Mouse (Mus musculus) hindlimb bud, embryonic 11.5 days (tissue): ENCODE measurements at regions not wholly inside any gene's neighbourhood (a gene's known extent, or its start where the extent isn't known, plus 50 kb on each side); places are given as distances from the start of the nearest gene placed in this dataset.

ENCODE experiments used
- DNase-seq: peaks from one replicate; pipeline ENCODE4 v3.0.0-alpha.2; 2012; ENCODE audit warnings: low read depth, low spot score; ENCODE audit errors: extremely low spot score

GRCm38 (mm10) chr6:84441721-84442480 lies 151.8 kb downstream of the Cyp26b1 start:
- DNase-seq: no peak

DNA sequence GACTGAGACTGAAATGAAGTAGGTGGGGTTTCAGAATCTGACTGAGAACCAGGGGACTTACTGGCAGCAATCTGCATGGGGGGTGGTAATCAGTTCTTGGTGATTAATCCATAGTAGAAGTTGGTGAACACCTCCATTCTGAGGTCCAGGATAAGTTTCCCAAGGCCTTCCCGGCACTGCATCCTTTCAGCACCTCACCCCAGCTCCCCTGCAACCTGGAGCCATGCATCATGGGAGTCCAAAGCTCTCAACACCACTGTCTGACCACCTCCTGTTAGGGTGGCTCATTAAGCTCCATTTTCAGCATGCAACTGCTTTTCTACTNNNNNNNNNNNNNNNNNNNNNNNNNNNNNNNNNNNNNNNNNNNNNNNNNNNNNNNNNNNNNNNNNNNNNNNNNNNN lies 157.0 kb downstream of the Cyp26b1 start:
- no peak for DNase-seq

DNA sequence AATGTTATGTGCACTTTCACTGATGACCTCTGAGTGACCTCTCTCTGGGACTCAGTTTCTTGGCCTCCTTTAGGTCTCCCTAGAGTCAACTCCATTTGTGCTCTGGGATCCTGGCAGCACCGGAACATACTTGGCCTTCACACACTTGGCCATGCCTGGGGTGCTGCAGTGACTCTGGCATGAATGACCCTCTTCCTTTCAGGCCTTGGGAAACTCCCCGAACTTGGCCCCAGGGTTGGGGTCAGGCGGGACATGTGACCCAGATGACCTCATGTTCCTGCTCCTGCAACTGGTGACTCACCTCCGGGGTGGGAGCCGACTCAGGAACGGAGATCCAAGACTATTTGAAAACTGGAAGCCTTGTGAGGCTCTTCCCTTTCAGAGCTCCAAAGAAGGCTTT lies 159.2 kb downstream of the Cyp26b1 start:
- DNase-seq: no peak

DNA sequence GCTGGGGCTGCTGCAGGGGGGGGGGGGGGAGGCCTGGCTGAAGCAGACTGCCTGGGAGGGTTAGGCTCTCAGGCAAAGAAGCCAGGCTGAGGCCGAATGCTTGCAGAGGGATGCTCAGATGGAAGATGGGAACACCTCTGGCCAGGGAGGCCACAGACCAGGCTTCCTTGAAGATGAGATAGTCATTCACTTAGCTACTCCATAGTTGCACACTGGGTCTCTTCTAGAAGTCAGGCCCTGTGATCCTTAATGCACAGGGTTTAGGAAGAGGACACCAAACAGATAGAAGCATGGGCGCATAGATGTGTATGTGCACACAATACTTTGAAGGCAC lies 162.1 kb downstream of the Cyp26b1 start:
- DNase-seq: no peak

GRCm38 (mm10) chr6:84430925-84431621 lies 162.6 kb downstream of the Cyp26b1 start:
- DNase-seq: no peak

DNA sequence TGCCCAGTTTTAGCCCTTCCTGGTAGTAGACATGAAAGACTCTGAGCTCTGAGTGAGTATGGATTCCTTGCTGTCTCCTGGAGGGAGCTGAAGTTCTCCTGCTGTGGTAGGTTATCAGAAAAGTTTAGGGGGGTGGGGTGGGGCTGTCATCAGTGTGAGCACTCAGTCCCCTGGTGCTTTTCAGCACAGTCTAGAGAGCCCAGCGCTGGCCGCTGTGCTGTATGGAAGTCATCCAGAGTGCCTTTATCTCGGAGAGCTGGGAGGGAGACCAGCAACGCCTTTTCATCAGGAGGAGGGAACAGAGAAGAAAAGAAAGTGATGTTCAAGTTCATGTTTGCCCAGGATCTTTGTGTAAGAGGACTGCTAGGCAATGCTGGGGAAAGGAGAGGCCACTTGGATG lies 163.6 kb downstream of the Cyp26b1 start:
- DNase-seq: no peak

GRCm38 (mm10) chr6:84429247-84429646 lies 164.5 kb downstream of the Cyp26b1 start:
- no peak for DNase-seq

DNA sequence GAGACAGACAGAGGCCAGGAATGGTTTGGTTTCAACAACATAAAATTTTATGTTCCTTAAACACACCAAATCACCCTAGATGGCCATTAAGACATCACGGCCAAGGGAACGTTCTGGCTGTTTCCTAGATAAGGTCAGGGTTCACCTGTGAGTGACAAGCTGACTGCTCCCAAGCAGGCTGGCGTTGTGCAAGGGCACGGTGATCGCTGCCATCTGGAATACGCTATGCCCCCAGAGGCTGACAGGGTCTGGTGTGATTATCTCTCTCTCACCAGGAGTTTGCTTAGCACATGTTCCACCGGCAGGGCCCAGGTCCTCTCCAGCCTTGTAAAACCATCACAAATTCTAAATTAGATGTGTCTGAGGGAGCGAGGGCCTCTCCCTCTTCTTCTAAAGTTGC lies 167.0 kb downstream of the Cyp26b1 start:
- DNase-seq: no peak

DNA sequence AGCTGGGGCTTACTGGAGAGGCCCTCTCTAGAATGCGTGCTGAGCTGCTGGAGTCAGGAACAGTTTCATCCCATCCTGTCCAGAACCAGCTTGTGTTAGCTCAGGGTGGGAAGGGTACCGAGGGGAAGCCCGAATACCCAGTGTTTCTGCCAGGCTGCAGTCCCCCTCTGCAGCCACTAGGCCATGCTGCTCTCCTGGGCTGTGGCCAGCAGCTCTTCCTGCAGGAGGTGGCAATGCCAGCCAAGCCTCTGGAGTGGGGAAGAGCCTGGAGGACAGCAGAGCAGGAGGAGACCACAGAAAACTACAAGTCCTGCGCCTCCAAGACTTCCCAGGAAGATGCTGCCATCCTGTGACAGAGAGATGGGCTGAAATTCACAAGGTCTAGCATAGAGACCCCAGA lies 167.9 kb downstream of the Cyp26b1 start:
- no peak for DNase-seq

DNA sequence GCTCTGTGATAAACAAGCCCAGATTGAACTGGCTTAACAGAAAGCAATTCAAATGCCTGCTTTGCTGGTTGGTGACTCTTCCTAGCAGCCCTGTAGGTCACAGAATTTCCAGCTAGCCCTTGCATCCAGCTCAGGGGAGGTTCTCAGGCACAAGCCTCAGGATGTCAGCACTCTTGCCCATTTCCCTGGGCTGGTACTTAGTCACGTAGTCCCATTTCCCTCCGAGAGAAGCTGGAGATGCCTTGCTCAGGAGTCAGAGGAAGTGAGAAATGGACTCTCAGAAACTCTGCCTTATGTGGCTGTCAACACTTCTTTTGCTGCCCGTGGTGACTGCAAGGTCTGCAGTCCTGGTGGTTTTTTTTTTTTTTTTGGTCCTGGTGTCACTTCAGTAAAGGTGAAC lies 170.8 kb downstream of the Cyp26b1 start:
- no peak for DNase-seq

DNA sequence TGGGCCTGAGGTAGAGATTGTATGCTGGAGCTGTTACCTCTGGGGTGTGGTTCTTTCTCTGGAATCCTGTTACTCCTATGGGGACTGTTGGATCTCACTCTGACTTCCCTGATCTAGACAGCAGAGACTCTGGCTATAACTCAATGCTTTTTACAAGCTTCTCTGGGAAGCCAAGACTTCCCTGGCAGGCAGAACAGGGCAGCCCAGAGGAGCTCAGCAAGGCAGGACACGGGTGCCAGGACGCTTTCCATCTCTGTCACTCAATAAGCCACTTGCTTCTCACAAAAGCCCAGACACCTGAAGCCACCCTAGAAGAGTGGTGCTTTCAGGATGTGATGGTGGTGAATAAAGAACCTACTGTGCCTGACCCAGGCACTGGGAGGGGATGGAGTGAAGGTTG lies 174.0 kb downstream of the Cyp26b1 start:
- no peak for DNase-seq

GRCm38 (mm10) chr6:84419281-84419680 lies 174.4 kb downstream of the Cyp26b1 start:
- DNase-seq: no peak

GRCm38 (mm10) chr6:84416992-84417636 lies 176.6 kb downstream of the Cyp26b1 start:
- no peak for DNase-seq

- no peak for DNase-seq
Observed at GRCm38 (mm10) chr6:84414400-84414799, 179.3 kb downstream of the Cyp26b1 start.

- peak; percentile 84 for DNase-seq
Observed at GRCm38 (mm10) chr6:84409863-84410513, 183.7 kb downstream of the Cyp26b1 start.

DNA sequence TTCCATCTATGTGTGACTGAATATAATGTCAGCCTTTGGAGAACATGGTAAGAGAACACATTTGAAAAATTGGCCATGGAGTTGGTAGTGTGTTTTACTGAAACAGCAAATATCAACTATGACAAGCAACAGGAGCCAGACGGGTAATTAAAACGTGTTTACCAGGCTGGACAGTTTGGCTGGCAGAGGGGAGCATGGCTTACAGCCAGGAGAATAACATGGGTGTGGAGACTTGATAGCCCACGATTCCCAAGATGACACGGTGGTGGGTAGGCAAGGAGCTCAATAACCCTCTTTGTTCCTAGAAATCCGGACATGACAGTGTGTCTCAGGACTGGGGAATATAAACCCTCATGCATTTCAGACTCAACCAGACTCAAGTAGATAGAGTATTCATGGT lies 185.2 kb downstream of the Cyp26b1 start:
- DNase-seq: no peak

DNA sequence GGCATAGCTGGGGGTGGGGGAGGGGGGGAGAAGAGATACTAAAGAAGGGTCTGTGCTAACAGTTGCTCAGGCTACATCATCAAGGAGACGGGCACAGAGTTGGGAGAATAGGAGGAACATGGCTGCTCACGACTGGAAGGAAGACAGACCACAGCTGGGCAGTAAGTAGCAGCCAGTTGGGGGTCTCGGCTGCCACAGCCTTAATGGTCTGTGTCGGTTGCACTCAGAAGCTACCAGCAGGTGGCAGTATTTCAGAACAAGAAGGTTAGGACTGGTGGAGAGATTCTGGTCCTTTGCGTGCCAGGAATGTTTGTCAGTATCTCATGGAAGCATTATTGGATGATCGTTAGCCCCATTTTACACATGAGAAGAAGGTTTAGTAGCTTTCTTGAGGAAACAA lies 185.9 kb downstream of the Cyp26b1 start:
- DNase-seq: peak; percentile 85

DNA sequence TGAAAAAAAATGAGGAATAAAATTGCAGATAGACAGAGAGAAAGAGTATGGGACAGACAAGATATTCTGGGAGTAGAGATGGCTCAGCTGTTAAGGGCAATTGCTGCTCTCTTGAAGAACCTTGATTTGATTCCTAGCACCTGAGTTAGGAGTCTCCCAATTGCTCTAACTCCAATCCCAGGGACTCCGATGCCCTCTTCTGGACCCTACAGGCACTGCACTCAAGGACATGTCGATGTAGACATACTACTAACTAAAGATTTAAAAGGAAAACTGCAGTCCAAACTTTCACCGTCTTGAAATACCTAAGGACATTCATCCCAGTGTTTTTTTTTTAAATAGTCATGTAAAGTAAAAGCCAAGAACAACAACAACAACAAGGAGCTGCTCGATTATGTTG lies 189.0 kb downstream of the Cyp26b1 start:
- DNase-seq: no peak

GRCm38 (mm10) chr6:84402431-84402830 lies 191.3 kb downstream of the Cyp26b1 start:
- DNase-seq: no peak

DNA sequence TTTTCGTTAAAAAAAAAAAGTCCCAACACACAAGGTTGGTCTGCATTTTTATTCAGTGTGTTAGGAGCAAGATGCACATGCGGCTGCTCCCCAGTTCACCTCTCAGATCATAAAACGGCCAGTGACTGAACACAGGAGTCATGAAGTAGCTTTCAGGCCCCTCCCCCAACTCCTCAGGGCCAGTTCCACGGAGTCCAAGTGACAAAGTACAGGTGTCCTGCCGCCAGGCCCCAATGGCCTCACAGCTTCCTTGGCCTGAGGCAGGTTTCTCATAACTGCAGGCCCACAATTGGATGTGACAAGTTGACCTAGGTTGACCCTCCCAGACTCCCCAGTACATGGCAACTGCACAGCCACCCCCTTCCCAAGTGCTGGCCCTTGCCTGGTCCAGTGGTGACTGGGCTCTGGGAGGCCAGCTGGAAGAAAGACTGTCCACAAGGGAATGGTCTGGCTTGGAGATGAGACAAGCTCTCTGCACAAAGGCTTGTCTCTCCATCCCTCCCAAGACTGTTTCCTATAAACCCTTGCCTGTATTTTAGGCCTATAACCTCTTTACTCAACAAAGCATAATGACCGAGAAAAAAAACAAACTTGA lies 199.1 kb downstream of the Cyp26b1 start:
- DNase-seq: no peak

GRCm38 (mm10) chr6:84393519-84394231 lies 200.0 kb downstream of the Cyp26b1 start:
- no peak for DNase-seq
